Mouse (Mus musculus) MEL (cell line): Measurements from ENCODE around the gene Ift52.

Experiments used
- CTCF ChIP-seq, 3 experiments: IDR thresholded peaks in 2 of 3; conservative IDR thresholded peaks in 1 of 3; 2 replicates each; pipeline ENCODE4 v1.5.1; 2011 to 2012; ENCODE audit warnings: low read length in 3 of 3, low read depth in 2 of 3, mild to moderate bottlenecking in 2 of 3, improper control_type of control experiment in 1 of 3, inconsistent platforms in 1 of 3, mixed read lengths in 1 of 3, moderate library complexity in 1 of 3; ENCODE audit not compliant: control insufficient read depth in 1 of 3, insufficient read depth in 1 of 3, poor library complexity in 1 of 3, severe bottlenecking in 1 of 3
- ELF1 ChIP-seq: IDR thresholded peaks from 2 replicates; pipeline ENCODE4 v1.6.1; 2014; ENCODE audit warnings: low read depth, mild to moderate bottlenecking, inconsistent platforms, low read length, improper control_type of control experiment, moderate library complexity
- MAZ ChIP-seq: IDR thresholded peaks from 2 replicates; pipeline ENCODE4 v1.6.1; 2012; ENCODE audit warnings: low read depth, mild to moderate bottlenecking, inconsistent platforms, low read length, improper control_type of control experiment
- MEF2A ChIP-seq: IDR thresholded peaks from 2 replicates; pipeline ENCODE4 v1.6.1; 2014; ENCODE audit warnings: low read depth, mild to moderate bottlenecking, inconsistent platforms, low read length, improper control_type of control experiment; ENCODE audit not compliant: poor library complexity, insufficient replicate concordance, severe bottlenecking; ENCODE audit errors: extremely low read depth
- NRF1 ChIP-seq: IDR thresholded peaks from 2 replicates; pipeline ENCODE4 v1.6.1; 2014; ENCODE audit warnings: low read depth, mild to moderate bottlenecking, inconsistent platforms, low read length, improper control_type of control experiment, moderate library complexity; ENCODE audit not compliant: poor library complexity, insufficient read depth, severe bottlenecking
- USF2 ChIP-seq, 2 experiments: IDR thresholded peaks; 2 replicates each; pipeline ENCODE4 v1.6.1; 2011 to 2012; ENCODE audit warnings: improper control_type of control experiment in 2 of 2, low read length in 2 of 2, borderline replicate concordance in 1 of 2, inconsistent platforms in 1 of 2, low read depth in 1 of 2, mild to moderate bottlenecking in 1 of 2; ENCODE audit not compliant: insufficient read depth in 1 of 2

- TF ChIP-seq NRF1, result no peak
- no peak for TF ChIP-seq MEF2A
- TF ChIP-seq CTCF (IDR thresholded peaks at IDR 0.05 in 2 of 3, conservative IDR thresholded peaks at IDR 0.05 in 1 of 3; ENCODE audit: control insufficient read depth in 1 of 3, insufficient read depth in 1 of 3, low read depth in 2 of 3, low read length in 3 of 3, poor library complexity in 1 of 3, severe bottlenecking in 1 of 3), result no peak
- TF ChIP-seq ELF1, result no peak
- TF ChIP-seq MAZ, result no peak
- no peak for TF ChIP-seq USF2 (IDR thresholded peaks at IDR 0.05; ENCODE audit: borderline replicate concordance in 1 of 2, insufficient read depth in 1 of 2, low read depth in 1 of 2, low read length in 2 of 2)
Observed at GRCm38 (mm10) chr2:163087728-163088127, 70.6 kb downstream of the Ift52 start, which contains the start of gene Gtsf1l.
